Mouse (Mus musculus): Measurements from ENCODE around the gene Myo9b.

DNA sequence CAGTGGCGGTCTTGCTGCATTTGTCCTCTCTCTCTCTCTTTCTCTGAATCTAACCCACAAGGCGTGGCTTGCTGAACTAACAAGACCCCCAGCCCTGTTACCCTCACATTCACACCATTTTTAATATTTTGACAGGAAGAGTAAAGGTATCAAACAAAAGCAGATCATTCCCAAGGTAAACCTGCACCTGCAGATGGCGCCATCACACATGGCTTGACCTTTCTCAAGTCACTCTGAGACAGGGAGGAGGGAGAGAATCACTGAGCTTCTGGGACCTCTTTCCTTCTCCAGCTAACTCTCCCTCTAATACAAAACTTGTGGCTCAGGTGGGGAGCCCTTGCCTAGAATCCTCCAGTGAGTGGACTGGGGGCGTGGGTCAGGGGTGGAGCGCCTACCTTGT lies 68.1 kb downstream of the Myo9b start:
- TF ChIP-seq POLR2A (IDR thresholded peaks at IDR 0.05; ENCODE audit: borderline replicate concordance, low read depth, low read length), result no peak
- TF ChIP-seq CTCF (IDR thresholded peaks at IDR 0.05; ENCODE audit: low read depth, low read length), result peak; percentile 21; the same call in 1 of the 2 replicates

All from bone marrow macrophage, adult 2 months (primary cell).